Comparison of ENCODE assay signal across 14 mouse cellular contexts in genomic region chr14:32748519-32748918, GRCm38 (mm10). TPM values are rescaled to one million over a fixed set of nuclear protein-coding genes. Genes with fewer than 3 reads are reported as not detected.
"Had no signal": no experiment of that assay in that cellular context is flagged by ENCODE, and none has a peak within 500 bp of the region (broad histone marks: within the 10 kb centered on the region; RNA-seq: fewer than 3 reads in every experiment).

No protein-coding gene starts in this region.

- H3K4me2 ChIP-seq: liver, embryonic 11.5 days; liver, embryonic 15.5 days; midbrain, embryonic 13.5 days; stomach, embryonic 15.5 days had no signal

- H3K27me3 ChIP-seq: liver, embryonic 15.5 days; midbrain, embryonic 13.5 days; stomach, embryonic 15.5 days had no signal

- H3K9me3 ChIP-seq: limb, embryonic 10.5 days; liver, embryonic 15.5 days; midbrain, embryonic 13.5 days; stomach, embryonic 15.5 days had no signal

- H3K4me1 ChIP-seq: limb, embryonic 10.5 days; liver, embryonic 15.5 days; midbrain, embryonic 13.5 days; stomach, embryonic 15.5 days had no signal

- H3K27ac ChIP-seq: left cerebral cortex, adult 2 months; limb, embryonic 10.5 days; liver, embryonic 15.5 days; macrophage; midbrain, embryonic 13.5 days; stomach, embryonic 15.5 days had no signal

- H3K36me3 ChIP-seq: limb, embryonic 10.5 days; liver, embryonic 15.5 days; midbrain, embryonic 13.5 days; stomach, embryonic 15.5 days had no signal

- ATAC-seq: lung, postnatal 0 days; midbrain, embryonic 13.5 days had no signal

- DNase-seq: kidney, postnatal 14 days; lung, adult 2 months; right cerebral cortex, postnatal 14 days; thymus, adult 2 months; thymus, postnatal 25 days had no signal

- H3K4me3 ChIP-seq: left cerebral cortex, adult 2 months; limb, embryonic 10.5 days; liver, embryonic 15.5 days; midbrain, embryonic 13.5 days; stomach, embryonic 15.5 days had no signal

- H3K9ac ChIP-seq: liver, embryonic 15.5 days; midbrain, embryonic 13.5 days; stomach, embryonic 15.5 days had no signal

RNA-seq across cellular contexts. Expression of gene Tmem273, which starts 37.2 kb away (rescaled TPM):
- polyA plus RNA-seq: testis, adult 2 months had no signal
